Mouse (Mus musculus) cerebellum, adult 11 months (tissue): ENCODE results near the gene Elf5.

Experiments
- DNase-seq: peaks from one replicate; pipeline ENCODE4 v3.0.0; 2022

Gene Elf5

GRCm38 (mm10) chr2:103478326-103478725 lies 66.8 kb downstream of the Elf5 start:
- no peak for DNase-seq

GRCm38 (mm10) chr2:103480240-103480639 lies 68.8 kb downstream of the Elf5 start:
- DNase-seq, result no peak

- no peak for DNase-seq
Observed at GRCm38 (mm10) chr2:103480871-103481270, 69.4 kb downstream of the Elf5 start.

- DNase-seq, result no peak
Observed at GRCm38 (mm10) chr2:103481314-103482231, 70.1 kb downstream of the Elf5 start.

- no peak for DNase-seq
Observed at GRCm38 (mm10) chr2:103483289-103483985, 71.9 kb downstream of the Elf5 start.

- no peak for DNase-seq
Observed at GRCm38 (mm10) chr2:103483986-103484520, 72.6 kb downstream of the Elf5 start.

- DNase-seq, result peak; percentile 90
Observed at GRCm38 (mm10) chr2:103484617-103485401, 73.3 kb downstream of the Elf5 start, which contains the start of gene Cat. Gene Cat (minus strand): TSS chr2:103485160.

- DNase-seq, result no peak
Observed at GRCm38 (mm10) chr2:103492526-103492925, 81.0 kb downstream of the Elf5 start.

GRCm38 (mm10) chr2:103493827-103494226 lies 82.3 kb downstream of the Elf5 start:
- no peak for DNase-seq

GRCm38 (mm10) chr2:103495633-103496418 lies 84.3 kb downstream of the Elf5 start:
- no peak for DNase-seq
